In genomic region chr2:128571001-128571400, GRCm38 (mm10) we compare ENCODE assay signal across 26 mouse cellular contexts. TPM values are rescaled to one million over a fixed set of nuclear protein-coding genes. Genes with fewer than 3 reads are reported as not detected.
"Had no signal": no experiment of that assay in that cellular context is flagged by ENCODE, and none has a peak within 500 bp of the region (broad histone marks: within the 10 kb centered on the region; RNA-seq: fewer than 3 reads in every experiment).

No protein-coding gene starts in this region.

- H3K9ac ChIP-seq: liver, embryonic 15.5 days; liver, postnatal 0 days; lung, embryonic 15.5 days; midbrain, embryonic 13.5 days; midbrain, embryonic 15.5 days; neural tube, embryonic 12.5 days had no signal

- H3K4me1 ChIP-seq: midbrain, embryonic 13.5 days; midbrain, embryonic 15.5 days; neural tube, embryonic 12.5 days had no signal

- H3K27ac ChIP-seq: liver, embryonic 15.5 days; lung, embryonic 15.5 days; macrophage; midbrain, embryonic 13.5 days; midbrain, embryonic 15.5 days; neural tube, embryonic 12.5 days had no signal

- H3K36me3 ChIP-seq: liver, embryonic 15.5 days; lung, embryonic 15.5 days; midbrain, embryonic 13.5 days; midbrain, embryonic 15.5 days; neural tube, embryonic 12.5 days had no signal

- H3K9me3 ChIP-seq: liver, embryonic 15.5 days; lung, embryonic 15.5 days; midbrain, embryonic 13.5 days; midbrain, embryonic 15.5 days; neural tube, embryonic 12.5 days had no signal

- DNase-seq: liver, postnatal 0 days; lung, adult 2 months; right cerebral cortex, postnatal 25 days; right cerebral cortex, postnatal 4 days; spleen, adult 18-20 months; thymus, adult 18-20 months; thymus, postnatal 14 days; thymus, postnatal 36 days had no signal

- H3K27me3 ChIP-seq: liver, embryonic 15.5 days; lung, embryonic 15.5 days; midbrain, embryonic 13.5 days; midbrain, embryonic 15.5 days; neural tube, embryonic 12.5 days had no signal

- H3K4me2 ChIP-seq: liver, embryonic 15.5 days; lung, embryonic 15.5 days; midbrain, embryonic 11.5 days; midbrain, embryonic 13.5 days; midbrain, embryonic 15.5 days; neural tube, embryonic 12.5 days had no signal

- ATAC-seq: liver, postnatal 0 days; lung, postnatal 0 days; midbrain, embryonic 13.5 days; midbrain, embryonic 15.5 days had no signal

- H3K4me3 ChIP-seq: liver, embryonic 15.5 days; lung, embryonic 15.5 days; megakaryocyte, embryonic 14.5 days; midbrain, embryonic 13.5 days; midbrain, embryonic 15.5 days; neural tube, embryonic 12.5 days had no signal

RNA-seq across cellular contexts. Expression of gene Spdye4c, which starts 20.0 kb away (rescaled TPM):
- total RNA-seq: megakaryocyte progenitor cell, adult 5-6 weeks; midbrain, postnatal 0 days; monocyte, adult 5-6 weeks; neutrophil, adult 5-6 weeks had no signal
- polyA plus RNA-seq: liver, embryonic 15.5 days; liver, postnatal 0 days; lung, adult 2 months; lung, embryonic 15.5 days; lung, postnatal 0 days; macrophage; midbrain, embryonic 11.5 days; midbrain, embryonic 13.5 days; midbrain, embryonic 15.5 days; midbrain, postnatal 0 days; neural tube, embryonic 12.5 days; neural tube, embryonic 14.5 days; small intestine, adult 2 months; stomach, embryonic 14.5 days; stomach, embryonic 16.5 days; thymus, postnatal 0 days had no signal
